Mouse (Mus musculus) small intestine, adult 2 months (tissue): ENCODE results near the gene Olfr91.

Experiments used
- CTCF ChIP-seq: fragments of 200-500 bp; IDR thresholded peaks from 2 replicates; pipeline ENCODE4 v1.5.1; 2012; ENCODE audit warnings: low read depth, mild to moderate bottlenecking, control low read depth, inconsistent platforms, low read length, moderate library complexity, mixed read lengths; ENCODE audit not compliant: insufficient replicate concordance, insufficient read length; ENCODE audit errors: extremely low read depth
- POLR2A ChIP-seq: fragments of 200-500 bp; IDR thresholded peaks from 2 replicates; pipeline ENCODE4 v1.6.1; 2012; ENCODE audit warnings: low read depth, mild to moderate bottlenecking, control low read depth, inconsistent platforms, low read length, moderate library complexity

- TF ChIP-seq POLR2A, result no peak; the same call in 1 of the 2 replicates
- peak; percentile 60 for TF ChIP-seq CTCF
Observed at GRCm38 (mm10) chr17:37049570-37050310, 48.3 kb downstream of the Olfr91 start.
